In the genomic region with DNA sequence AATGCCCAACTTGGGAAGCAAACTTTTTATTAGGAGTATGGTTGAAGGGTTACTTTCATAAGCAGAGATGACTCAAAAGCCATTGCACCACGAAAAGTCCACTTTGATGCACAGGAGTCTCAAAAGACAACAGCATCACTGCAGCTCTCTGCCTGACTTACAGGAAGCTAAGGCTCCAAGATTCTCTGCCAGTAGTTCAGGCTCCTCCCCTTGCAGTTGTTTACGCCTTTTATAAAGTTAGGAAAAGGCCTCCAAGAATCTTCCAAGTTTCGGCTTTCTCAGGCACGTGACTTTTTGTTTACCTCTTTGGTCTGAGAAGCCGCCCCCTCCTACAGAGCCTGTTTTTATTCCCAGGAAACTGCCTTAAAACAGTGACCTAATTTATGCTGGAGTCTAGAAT, we compare ENCODE assay signal across 14 mouse cellular contexts. TPM values are rescaled to one million over a fixed set of nuclear protein-coding genes. Genes with fewer than 3 reads are reported as not detected.
DNase-seq lines count a peak whose midpoint lies in the region; ATAC-seq and TF ChIP-seq lines count a peak whose summit lies in the region.
"Had no signal": no experiment of that assay in that cellular context is flagged by ENCODE, and none has a peak within 500 bp of the region (broad histone marks: within the 10 kb centered on the region; RNA-seq: fewer than 3 reads in every experiment).

No protein-coding gene starts in this region.

- H3K9me3 ChIP-seq in embryonic facial prominence, embryonic 14.5 days (ENCODE audit: control insufficient read depth, low read length), result no peaks in the 10 kb centered on the region
- no peaks in the 10 kb centered on the region for H3K9me3 ChIP-seq in embryonic facial prominence, embryonic 10.5 days
- no peaks in the 10 kb centered on the region for H3K9me3 ChIP-seq in kidney, postnatal 0 days (replicated peaks; ENCODE audit: low read length)
- no peaks in the 10 kb centered on the region for H3K9me3 ChIP-seq in midbrain, embryonic 10.5 days (replicated peaks)
- H3K9me3 ChIP-seq: heart, embryonic 13.5 days; hindbrain, embryonic 15.5 days; limb, embryonic 15.5 days had no signal

- peak; percentile 20 for DNase-seq in embryonic facial prominence, embryonic 14.5 days (ENCODE audit: low spot score)
- no peak for DNase-seq in embryonic facial prominence, embryonic 10.5 days (ENCODE audit: low spot score)
- peak; percentile 6 to 28 for DNase-seq in lung, adult 18-20 months
- DNase-seq in lung, adult 2 months, result no peak
- DNase-seq in kidney, postnatal 0 days (ENCODE audit: low spot score), result peak; percentile 70
- DNase-seq in lung, postnatal 25 days (ENCODE audit: low spot score), result peak; percentile 24
- DNase-seq in left cerebral cortex, postnatal 36 days (ENCODE audit: low spot score in 2 of 2), result no peak
- DNase-seq in midbrain, embryonic 10.5 days (ENCODE audit: low spot score), result no peak
- DNase-seq: forebrain, postnatal 0 days; spleen, adult 18-20 months; thymus, adult 18-20 months had no signal

- H3K9ac ChIP-seq in embryonic facial prominence, embryonic 14.5 days (ENCODE audit: low read depth, low read length), result no peak overlapping the region
- no peak overlapping the region for H3K9ac ChIP-seq in kidney, postnatal 0 days (ENCODE audit: low read depth, low read length)
- H3K9ac ChIP-seq: forebrain, postnatal 0 days; heart, embryonic 13.5 days; hindbrain, embryonic 15.5 days; limb, embryonic 15.5 days had no signal

- 55% methylated on average over 5 of the region's 5 CpGs for WGBS in embryonic facial prominence, embryonic 14.5 days
- WGBS in embryonic facial prominence, embryonic 10.5 days, result 52% methylated on average over 5 of the region's 5 CpGs
- 51% methylated on average over 5 of the region's 5 CpGs for WGBS in lung, adult 2 months
- 61% methylated on average over 5 of the region's 5 CpGs for WGBS in kidney, postnatal 0 days
- 59% methylated on average over 5 of the region's 5 CpGs for WGBS in midbrain, embryonic 10.5 days

- H3K4me1 ChIP-seq in embryonic facial prominence, embryonic 14.5 days (ENCODE audit: control insufficient read depth, insufficient read depth, low read length), result no peaks in the 10 kb centered on the region
- no peaks in the 10 kb centered on the region for H3K4me1 ChIP-seq in embryonic facial prominence, embryonic 10.5 days
- peaks cover 2% of the 10 kb centered on the region; the same call in 1 of the 2 replicates for H3K4me1 ChIP-seq in lung, adult 2 months (ENCODE audit: control insufficient read depth, insufficient read depth, low read length)
- H3K4me1 ChIP-seq in kidney, postnatal 0 days (replicated peaks; ENCODE audit: insufficient read depth, low read length), result no peaks in the 10 kb centered on the region
- no peaks in the 10 kb centered on the region for H3K4me1 ChIP-seq in midbrain, embryonic 10.5 days
- H3K4me1 ChIP-seq: heart, embryonic 13.5 days; hindbrain, embryonic 15.5 days; limb, embryonic 15.5 days had no signal

- TF ChIP-seq POLR2A in lung, adult 2 months (IDR thresholded peaks at IDR 0.05; ENCODE audit: borderline replicate concordance, extremely low read depth, low read depth, low read length), result no peak

- intact Hi-C loops in left cerebral cortex, postnatal 36 days (cut with DNase I), result loop anchor here (5.0 kb wide), 1 partner anchor 78 kb away; the partner anchor contains the start of gene Magt1

- no peak overlapping the region for H3K27ac ChIP-seq in embryonic facial prominence, embryonic 14.5 days (replicated peaks; ENCODE audit: low read depth, low read length)
- H3K27ac ChIP-seq in embryonic facial prominence, embryonic 10.5 days (replicated peaks), result no peak overlapping the region
- H3K27ac ChIP-seq in kidney, postnatal 0 days, result no peak overlapping the region
- H3K27ac ChIP-seq in midbrain, embryonic 10.5 days (replicated peaks), result no peak overlapping the region
- H3K27ac ChIP-seq: heart, embryonic 13.5 days; hindbrain, embryonic 15.5 days; limb, embryonic 15.5 days had no signal

- H3K36me3 ChIP-seq in embryonic facial prominence, embryonic 14.5 days (ENCODE audit: control insufficient read depth, insufficient read depth, low read length), result no peaks in the 10 kb centered on the region
- H3K36me3 ChIP-seq in embryonic facial prominence, embryonic 10.5 days (replicated peaks), result no peaks in the 10 kb centered on the region
- no peaks in the 10 kb centered on the region for H3K36me3 ChIP-seq in kidney, postnatal 0 days (ENCODE audit: insufficient read depth, low read length)
- no peaks in the 10 kb centered on the region for H3K36me3 ChIP-seq in midbrain, embryonic 10.5 days
- H3K36me3 ChIP-seq: heart, embryonic 13.5 days; hindbrain, embryonic 15.5 days; limb, embryonic 15.5 days had no signal

- TF ChIP-seq CTCF in lung, adult 2 months (IDR thresholded peaks at IDR 0.05; ENCODE audit: insufficient read depth, low read length), result no peak
- TF ChIP-seq CTCF in kidney, postnatal 0 days (IDR thresholded peaks at IDR 0.05; ENCODE audit: low read depth), result no peak

- no peaks in the 10 kb centered on the region for H3K27me3 ChIP-seq in embryonic facial prominence, embryonic 14.5 days (replicated peaks; ENCODE audit: control insufficient read depth, insufficient read depth, low read length)
- H3K27me3 ChIP-seq in embryonic facial prominence, embryonic 10.5 days (replicated peaks; ENCODE audit: low read depth, poor library complexity, severe bottlenecking), result no peaks in the 10 kb centered on the region
- no peaks in the 10 kb centered on the region for H3K27me3 ChIP-seq in kidney, postnatal 0 days (ENCODE audit: insufficient read depth, low read length)
- no peaks in the 10 kb centered on the region; the same call in 1 of the 2 replicates for H3K27me3 ChIP-seq in midbrain, embryonic 10.5 days (ENCODE audit: low read depth, poor library complexity, severe bottlenecking)
- H3K27me3 ChIP-seq: heart, embryonic 13.5 days; hindbrain, embryonic 15.5 days; limb, embryonic 15.5 days had no signal

- no peak overlapping the region for H3K4me3 ChIP-seq in embryonic facial prominence, embryonic 14.5 days (ENCODE audit: low read depth, low read length)
- no peak overlapping the region for H3K4me3 ChIP-seq in embryonic facial prominence, embryonic 10.5 days
- H3K4me3 ChIP-seq in lung, adult 2 months (replicated peaks; ENCODE audit: extremely low read depth, low read depth, low read length), result no peak overlapping the region
- H3K4me3 ChIP-seq in kidney, postnatal 0 days (replicated peaks; ENCODE audit: low read depth, low read length), result no peak overlapping the region
- H3K4me3 ChIP-seq in midbrain, embryonic 10.5 days, result no peak overlapping the region
- H3K4me3 ChIP-seq: heart, embryonic 13.5 days; hindbrain, embryonic 15.5 days; limb, embryonic 15.5 days had no signal

- no peak for ATAC-seq in embryonic facial prominence, embryonic 14.5 days (ENCODE audit: low read depth)
- no peak for ATAC-seq in kidney, postnatal 0 days (replicated peaks; ENCODE audit: low FRiP score, low read depth)
- ATAC-seq: forebrain, postnatal 0 days had no signal

- no peak overlapping the region for H3K4me2 ChIP-seq in embryonic facial prominence, embryonic 14.5 days (ENCODE audit: low read depth, low read length)
- no peak overlapping the region for H3K4me2 ChIP-seq in kidney, postnatal 0 days (ENCODE audit: low read length)
- H3K4me2 ChIP-seq: heart, embryonic 13.5 days; hindbrain, embryonic 15.5 days; limb, embryonic 15.5 days had no signal

RNA-seq across cellular contexts. Expression of gene Atrx, which starts 5.1 kb away (rescaled TPM):
- polyA plus RNA-seq in embryonic facial prominence, embryonic 14.5 days (2014; fragmentation: Nextera tagmentation; extraction: Ambion mirVana), result 124 and 149 TPM in 2 replicates
- polyA plus RNA-seq in embryonic facial prominence, embryonic 10.5 days (2016; fragmentation: Nextera tagmentation; extraction: Ambion mirVana), result 181 and 194 TPM in 2 replicates
- polyA plus RNA-seq in lung, adult 2 months (2012; rRNA removed), result 41.5 and 62.7 TPM in 2 replicates
- 125 and 141 TPM in 2 replicates for polyA plus RNA-seq in kidney, postnatal 0 days (2015; fragmentation: Nextera tagmentation; extraction: Ambion mirVana)
- total RNA-seq in left cerebral cortex, postnatal 36 days (2021), result 100 to 1,000 TPM; 145 to 196 TPM
- 168 and 179 TPM in 2 replicates for polyA plus RNA-seq in midbrain, embryonic 10.5 days (2016; fragmentation: Nextera tagmentation; extraction: Ambion mirVana)

Comparison
In these comparisons a context has a peak if more than half of its experiments do, and no peak if none do; other contexts are left out.
1. DNase-seq: peak in embryonic facial prominence, embryonic 14.5 days (single experiment), lung, adult 18-20 months (2 of 2), kidney, postnatal 0 days (single experiment) and lung, postnatal 25 days (single experiment); none in embryonic facial prominence, embryonic 10.5 days (single experiment), lung, adult 2 months (single experiment), left cerebral cortex, postnatal 36 days (0 of 2) and midbrain, embryonic 10.5 days (single experiment).